Mouse (Mus musculus): Measurements from ENCODE around the gene Gpr19. TPM values are rescaled to one million over a fixed set of nuclear protein-coding genes. Genes with fewer than 3 reads are reported as not detected.

Gene Gpr19
- polyA plus RNA-seq, 1 experiment: 39.2 TPM

GRCm38 (mm10) chr6:134885515-134885914, 12.9 kb downstream of the Gpr19 start:
- no peak for TF ChIP-seq CTCF (IDR thresholded peaks at IDR 0.05; ENCODE audit: borderline replicate concordance, extremely low read depth, insufficient read depth, insufficient read length)
- TF ChIP-seq POLR2A (IDR thresholded peaks at IDR 0.05; ENCODE audit: borderline replicate concordance, extremely low read depth, insufficient read depth, insufficient read length, poor library complexity, severe bottlenecking): no peak

GRCm38 (mm10) chr6:134883661-134884060, 14.7 kb downstream of the Gpr19 start:
- TF ChIP-seq CTCF (IDR thresholded peaks at IDR 0.05; ENCODE audit: borderline replicate concordance, extremely low read depth, insufficient read depth, insufficient read length): no peak
- TF ChIP-seq POLR2A (IDR thresholded peaks at IDR 0.05; ENCODE audit: borderline replicate concordance, extremely low read depth, insufficient read depth, insufficient read length, poor library complexity, severe bottlenecking): no peak
- DNase-seq (ENCODE audit: low read depth): no peak

More at GRCm38 (mm10) chr6:134885515-134885914, 12.9 kb downstream of the Gpr19 start:
- no peak for DNase-seq (ENCODE audit: low read depth)

GRCm38 (mm10) chr6:134880046-134880445, 18.3 kb downstream of the Gpr19 start:
- TF ChIP-seq POLR2A (IDR thresholded peaks at IDR 0.05; ENCODE audit: borderline replicate concordance, extremely low read depth, insufficient read depth, insufficient read length, poor library complexity, severe bottlenecking) (no peak), CTCF (IDR thresholded peaks at IDR 0.05; ENCODE audit: borderline replicate concordance, extremely low read depth, insufficient read depth, insufficient read length) (no peak)
- peak; percentile 66 for DNase-seq (ENCODE audit: low read depth)

GRCm38 (mm10) chr6:134879556-134879955, 18.8 kb downstream of the Gpr19 start:
- TF ChIP-seq POLR2A (IDR thresholded peaks at IDR 0.05; ENCODE audit: borderline replicate concordance, extremely low read depth, insufficient read depth, insufficient read length, poor library complexity, severe bottlenecking) (no peak), CTCF (IDR thresholded peaks at IDR 0.05; ENCODE audit: borderline replicate concordance, extremely low read depth, insufficient read depth, insufficient read length) (no peak)
- DNase-seq (ENCODE audit: low read depth): no peak

- TF ChIP-seq POLR2A (IDR thresholded peaks at IDR 0.05; ENCODE audit: borderline replicate concordance, extremely low read depth, insufficient read depth, insufficient read length, poor library complexity, severe bottlenecking): no peak
- TF ChIP-seq CTCF (IDR thresholded peaks at IDR 0.05; ENCODE audit: borderline replicate concordance, extremely low read depth, insufficient read depth, insufficient read length): no peak
Measured at GRCm38 (mm10) chr6:134877892-134878291, 20.5 kb downstream of the Gpr19 start.

GRCm38 (mm10) chr6:134877276-134877675, 21.1 kb downstream of the Gpr19 start:
- no peak for TF ChIP-seq POLR2A (IDR thresholded peaks at IDR 0.05; ENCODE audit: borderline replicate concordance, extremely low read depth, insufficient read depth, insufficient read length, poor library complexity, severe bottlenecking)
- no peak for TF ChIP-seq CTCF (IDR thresholded peaks at IDR 0.05; ENCODE audit: borderline replicate concordance, extremely low read depth, insufficient read depth, insufficient read length)
- no peak for DNase-seq (ENCODE audit: low read depth)

More at GRCm38 (mm10) chr6:134877892-134878291, 20.5 kb downstream of the Gpr19 start:
- no peak for DNase-seq (ENCODE audit: low read depth)

GRCm38 (mm10) chr6:134876795-134877194, 21.6 kb downstream of the Gpr19 start:
- TF ChIP-seq POLR2A (IDR thresholded peaks at IDR 0.05; ENCODE audit: borderline replicate concordance, extremely low read depth, insufficient read depth, insufficient read length, poor library complexity, severe bottlenecking) (no peak), CTCF (IDR thresholded peaks at IDR 0.05; ENCODE audit: borderline replicate concordance, extremely low read depth, insufficient read depth, insufficient read length) (peak; percentile 29; the same call in 1 of the 2 replicates)
- no peak for DNase-seq (ENCODE audit: low read depth)

GRCm38 (mm10) chr6:134873018-134873417, 25.4 kb downstream of the Gpr19 start:
- no peak for DNase-seq (ENCODE audit: low read depth)
- TF ChIP-seq POLR2A (IDR thresholded peaks at IDR 0.05; ENCODE audit: borderline replicate concordance, extremely low read depth, insufficient read depth, insufficient read length, poor library complexity, severe bottlenecking) (no peak), CTCF (IDR thresholded peaks at IDR 0.05; ENCODE audit: borderline replicate concordance, extremely low read depth, insufficient read depth, insufficient read length) (no peak)

GRCm38 (mm10) chr6:134872236-134872635, 26.1 kb downstream of the Gpr19 start:
- TF ChIP-seq POLR2A (IDR thresholded peaks at IDR 0.05; ENCODE audit: borderline replicate concordance, extremely low read depth, insufficient read depth, insufficient read length, poor library complexity, severe bottlenecking): no peak
- TF ChIP-seq CTCF (IDR thresholded peaks at IDR 0.05; ENCODE audit: borderline replicate concordance, extremely low read depth, insufficient read depth, insufficient read length): no peak
- DNase-seq (ENCODE audit: low read depth): no peak

GRCm38 (mm10) chr6:134870887-134871286, 27.5 kb downstream of the Gpr19 start:
- no peak for DNase-seq (ENCODE audit: low read depth)
- TF ChIP-seq POLR2A (IDR thresholded peaks at IDR 0.05; ENCODE audit: borderline replicate concordance, extremely low read depth, insufficient read depth, insufficient read length, poor library complexity, severe bottlenecking) (no peak), CTCF (IDR thresholded peaks at IDR 0.05; ENCODE audit: borderline replicate concordance, extremely low read depth, insufficient read depth, insufficient read length) (no peak)

- DNase-seq (ENCODE audit: low read depth): no peak
- no peak for TF ChIP-seq POLR2A (IDR thresholded peaks at IDR 0.05; ENCODE audit: borderline replicate concordance, extremely low read depth, insufficient read depth, insufficient read length, poor library complexity, severe bottlenecking)
- no peak for TF ChIP-seq CTCF (IDR thresholded peaks at IDR 0.05; ENCODE audit: borderline replicate concordance, extremely low read depth, insufficient read depth, insufficient read length)
Measured at GRCm38 (mm10) chr6:134870209-134870742, 28.1 kb downstream of the Gpr19 start.

- no peak for DNase-seq (ENCODE audit: low read depth)
- no peak for TF ChIP-seq CTCF (IDR thresholded peaks at IDR 0.05; ENCODE audit: borderline replicate concordance, extremely low read depth, insufficient read depth, insufficient read length)
- TF ChIP-seq POLR2A (IDR thresholded peaks at IDR 0.05; ENCODE audit: borderline replicate concordance, extremely low read depth, insufficient read depth, insufficient read length, poor library complexity, severe bottlenecking): no peak
Measured at GRCm38 (mm10) chr6:134867325-134867724, 31.1 kb downstream of the Gpr19 start.
